Mouse (Mus musculus): Measurements from ENCODE around the gene Slc43a1. TPM values are rescaled to one million over a fixed set of nuclear protein-coding genes. Genes with fewer than 3 reads are reported as not detected.

Slc43a1 gene
- polyA plus RNA-seq, 1 experiment from 2014 or later = 1.6 TPM

GRCm38 (mm10) chr2:84840016-84840747, 1.5 kb downstream of the Slc43a1 start:
- Histone ChIP-seq H3K27me3 (ENCODE audit: control insufficient read depth, insufficient read depth, low read length) (peaks cover 46% of the 10 kb centered on the region), H3K4me2 (replicated peaks) (peak overlapping the region; percentile 93)
- under 1% methylated on average over 54 of the region's 54 CpGs for whole genome bisulfite sequencing

DNA sequence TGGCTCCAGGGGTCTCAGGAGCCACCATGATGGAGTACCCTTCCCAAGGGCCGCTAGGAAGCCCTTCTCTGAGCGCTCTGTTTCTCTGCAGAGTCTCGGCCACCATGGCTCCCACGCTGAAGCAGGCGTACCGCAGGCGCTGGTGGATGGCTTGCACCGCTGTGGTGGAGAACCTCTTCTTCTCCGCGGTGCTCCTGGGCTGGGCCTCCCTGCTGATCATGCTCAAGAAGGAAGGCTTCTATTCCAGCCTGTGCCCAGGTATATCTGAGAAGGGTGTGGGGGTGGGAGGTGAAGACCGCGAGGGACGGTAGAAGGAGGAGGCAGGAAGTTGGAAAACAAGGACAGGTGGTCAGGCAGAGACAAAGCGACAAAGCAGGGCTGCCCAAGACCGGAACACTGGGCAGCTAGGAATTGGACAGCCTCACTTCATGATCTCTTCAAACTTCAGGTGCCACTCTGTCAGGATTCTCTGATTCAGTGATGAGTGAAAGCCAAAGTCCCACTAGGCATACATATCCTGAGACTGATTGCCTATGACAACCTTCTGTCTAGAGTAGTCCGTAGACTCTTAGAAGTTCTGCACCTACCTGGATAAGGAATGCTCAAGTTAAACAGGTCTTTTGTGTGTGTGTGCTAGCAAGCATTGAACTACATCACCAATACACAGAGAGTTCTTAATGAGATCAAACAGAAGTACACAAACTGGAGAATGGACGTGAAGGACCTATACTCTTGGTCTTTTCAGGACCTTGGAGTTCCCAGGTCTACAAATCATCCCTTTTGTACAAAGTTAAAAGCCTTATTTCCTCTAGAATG, 2.3 kb downstream of the Slc43a1 start:
- Histone ChIP-seq H3K9me3 (ENCODE audit: control insufficient read depth, low read length) (no peaks in the 10 kb centered on the region), H3K9ac (peak overlapping the region; percentile 41), H3K27ac (no peak overlapping the region), H3K4me2 (replicated peaks) (peak overlapping the region; percentile 93), H3K4me3 (replicated peaks; ENCODE audit: low read length) (peak overlapping the region; percentile 44), H3K4me1 (replicated peaks; ENCODE audit: control insufficient read depth, insufficient read depth, low read length) (peaks cover 8% of the 10 kb centered on the region; the same call in 1 of the 2 replicates), H3K36me3 (replicated peaks; ENCODE audit: control insufficient read depth, insufficient read depth) (no peaks in the 10 kb centered on the region), H3K27me3 (ENCODE audit: control insufficient read depth, insufficient read depth, low read length) (peaks cover 46% of the 10 kb centered on the region)
- peak; percentile 15; the same call in 1 of the 2 replicates for ATAC-seq (ENCODE audit: low FRiP score)
- 10% methylated on average over 17 of the region's 17 CpGs for WGBS
- no peak for DNase-seq (ENCODE audit: low spot score)

More at GRCm38 (mm10) chr2:84840016-84840747, 1.5 kb downstream of the Slc43a1 start:
- Histone ChIP-seq H3K9me3 (ENCODE audit: control insufficient read depth, low read length) (no peaks in the 10 kb centered on the region), H3K4me1 (replicated peaks; ENCODE audit: control insufficient read depth, insufficient read depth, low read length) (peaks cover 8% of the 10 kb centered on the region; the same call in 1 of the 2 replicates), H3K36me3 (replicated peaks; ENCODE audit: control insufficient read depth, insufficient read depth) (no peaks in the 10 kb centered on the region), H3K9ac (peak overlapping the region; percentile 41), H3K4me3 (replicated peaks; ENCODE audit: low read length) (peak overlapping the region; percentile 44), H3K27ac (no peak overlapping the region)
- ATAC-seq (ENCODE audit: low FRiP score) = peak; percentile 80
- DNase-seq (ENCODE audit: low spot score) = peak; percentile 56

DNA sequence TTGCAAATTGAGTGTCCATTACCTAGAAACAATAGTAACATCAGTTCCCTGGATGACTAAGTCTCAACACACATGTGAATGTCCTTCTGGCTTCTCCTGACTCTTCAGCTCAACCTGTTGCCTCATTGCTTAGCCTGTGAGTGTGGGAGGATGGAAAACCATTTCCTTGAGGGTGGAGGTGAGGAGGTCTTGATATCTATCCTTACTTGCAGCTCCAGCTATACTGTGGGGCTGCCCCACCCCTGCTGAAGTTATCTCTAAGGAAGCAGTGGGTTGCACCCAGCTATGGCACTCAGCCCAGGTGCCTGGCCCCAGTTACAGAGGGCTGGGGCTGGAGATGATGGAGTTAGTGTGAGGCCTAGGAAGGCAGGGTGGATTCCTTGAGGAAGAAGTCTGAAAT, 3.3 kb downstream of the Slc43a1 start:
- no peak overlapping the region for H3K27ac ChIP-seq
- H3K36me3 ChIP-seq (replicated peaks; ENCODE audit: control insufficient read depth, insufficient read depth) = no peaks in the 10 kb centered on the region
- H3K27me3 ChIP-seq (ENCODE audit: control insufficient read depth, insufficient read depth, low read length) = peaks cover 46% of the 10 kb centered on the region
- ATAC-seq (ENCODE audit: low FRiP score) (no peak), DNase-seq (ENCODE audit: low spot score) (no peak)
- H3K9ac ChIP-seq = no peak overlapping the region
- no peak overlapping the region for H3K4me2 ChIP-seq (replicated peaks)
- no peaks in the 10 kb centered on the region for H3K9me3 ChIP-seq (ENCODE audit: control insufficient read depth, low read length)
- H3K4me3 ChIP-seq (replicated peaks; ENCODE audit: low read length) = no peak overlapping the region
- H3K4me1 ChIP-seq (replicated peaks; ENCODE audit: control insufficient read depth, insufficient read depth, low read length) = peaks cover 8% of the 10 kb centered on the region; the same call in 1 of the 2 replicates

- Histone ChIP-seq H3K4me1 (replicated peaks; ENCODE audit: control insufficient read depth, insufficient read depth, low read length) (peaks cover 8% of the 10 kb centered on the region; the same call in 1 of the 2 replicates), H3K27ac (no peak overlapping the region), H3K4me2 (replicated peaks) (no peak overlapping the region), H3K27me3 (ENCODE audit: control insufficient read depth, insufficient read depth, low read length) (peaks cover 30% of the 10 kb centered on the region), H3K9ac (no peak overlapping the region), H3K36me3 (replicated peaks; ENCODE audit: control insufficient read depth, insufficient read depth) (no peaks in the 10 kb centered on the region), H3K4me3 (replicated peaks; ENCODE audit: low read length) (no peak overlapping the region), H3K9me3 (ENCODE audit: control insufficient read depth, low read length) (no peaks in the 10 kb centered on the region)
- DNase-seq (ENCODE audit: low spot score) (no peak), ATAC-seq (ENCODE audit: low FRiP score) (no peak)
- 81% methylated on average over 6 of the region's 6 CpGs for WGBS
These were observed 5.0 kb downstream of the Slc43a1 start for GRCm38 (mm10) chr2:84843654-84844053.

DNA sequence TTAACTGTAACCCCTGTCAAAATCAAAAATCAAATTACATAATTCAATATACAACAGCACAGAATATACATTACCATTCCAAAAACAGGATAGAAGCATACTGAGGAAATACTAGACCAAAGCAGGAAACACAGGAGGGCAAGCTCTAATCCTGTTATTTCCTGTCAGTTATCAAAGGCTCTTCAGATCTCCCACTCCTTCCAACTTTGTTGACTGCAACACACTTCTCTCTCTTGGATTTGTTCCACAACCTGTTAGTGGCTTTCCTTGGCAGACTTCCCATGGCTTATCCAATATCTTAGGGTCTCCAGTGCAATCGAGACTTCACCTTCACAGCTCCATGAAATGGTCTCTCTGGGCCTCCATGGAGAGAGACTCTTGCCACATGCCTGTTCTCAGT, 6.6 kb downstream of the Slc43a1 start:
- no peak overlapping the region for H3K9ac ChIP-seq
- H3K4me3 ChIP-seq (replicated peaks; ENCODE audit: low read length) = no peak overlapping the region
- ATAC-seq (ENCODE audit: low FRiP score) = no peak
- no peak overlapping the region for H3K27ac ChIP-seq
- H3K36me3 ChIP-seq (replicated peaks; ENCODE audit: control insufficient read depth, insufficient read depth) = no peaks in the 10 kb centered on the region
- H3K4me2 ChIP-seq (replicated peaks) = no peak overlapping the region
- H3K9me3 ChIP-seq (ENCODE audit: control insufficient read depth, low read length) = no peaks in the 10 kb centered on the region
- no peak for DNase-seq (ENCODE audit: low spot score)
- H3K4me1 ChIP-seq (replicated peaks; ENCODE audit: control insufficient read depth, insufficient read depth, low read length) = no peaks in the 10 kb centered on the region; the same call in 1 of the 2 replicates
- peaks cover 16% of the 10 kb centered on the region for H3K27me3 ChIP-seq (ENCODE audit: control insufficient read depth, insufficient read depth, low read length)
- 71% methylated on average over 1 of the region's 1 CpGs for WGBS

GRCm38 (mm10) chr2:84850407-84851129, 11.9 kb downstream of the Slc43a1 start:
- no peak overlapping the region for H3K4me3 ChIP-seq (replicated peaks; ENCODE audit: low read length)

GRCm38 (mm10) chr2:84851130-84852040, 12.7 kb downstream of the Slc43a1 start:
- Histone ChIP-seq H3K27ac (no peak overlapping the region), H3K4me3 (replicated peaks; ENCODE audit: low read length) (no peak overlapping the region), H3K36me3 (replicated peaks; ENCODE audit: control insufficient read depth, insufficient read depth) (no peaks in the 10 kb centered on the region), H3K27me3 (ENCODE audit: control insufficient read depth, insufficient read depth, low read length) (no peaks in the 10 kb centered on the region), H3K4me1 (replicated peaks; ENCODE audit: control insufficient read depth, insufficient read depth, low read length) (0 out of 2 replicates have a peak, but pooled peaks cover 5% of the 10 kb centered on the region), H3K4me2 (replicated peaks) (peak overlapping the region; percentile 22; the same call in 1 of the 2 replicates), H3K9me3 (ENCODE audit: control insufficient read depth, low read length) (no peaks in the 10 kb centered on the region), H3K9ac (no peak overlapping the region)
- peak; percentile 44; the same call in 1 of the 2 replicates for ATAC-seq (ENCODE audit: low FRiP score)
- DNase-seq (ENCODE audit: low spot score) = no peak
- WGBS = 39% methylated on average over 23 of the region's 23 CpGs

More at GRCm38 (mm10) chr2:84850407-84851129, 11.9 kb downstream of the Slc43a1 start:
- Histone ChIP-seq H3K4me2 (replicated peaks) (no peak overlapping the region; the same call in 1 of the 2 replicates), H3K9me3 (ENCODE audit: control insufficient read depth, low read length) (no peaks in the 10 kb centered on the region), H3K36me3 (replicated peaks; ENCODE audit: control insufficient read depth, insufficient read depth) (no peaks in the 10 kb centered on the region), H3K9ac (no peak overlapping the region), H3K27me3 (ENCODE audit: control insufficient read depth, insufficient read depth, low read length) (no peaks in the 10 kb centered on the region), H3K27ac (no peak overlapping the region), H3K4me1 (replicated peaks; ENCODE audit: control insufficient read depth, insufficient read depth, low read length) (0 out of 2 replicates have a peak, but pooled peaks cover 5% of the 10 kb centered on the region)
- ATAC-seq (ENCODE audit: low FRiP score) = no peak
- 70% methylated on average over 7 of the region's 7 CpGs for WGBS
- DNase-seq (ENCODE audit: low spot score) = no peak

DNA sequence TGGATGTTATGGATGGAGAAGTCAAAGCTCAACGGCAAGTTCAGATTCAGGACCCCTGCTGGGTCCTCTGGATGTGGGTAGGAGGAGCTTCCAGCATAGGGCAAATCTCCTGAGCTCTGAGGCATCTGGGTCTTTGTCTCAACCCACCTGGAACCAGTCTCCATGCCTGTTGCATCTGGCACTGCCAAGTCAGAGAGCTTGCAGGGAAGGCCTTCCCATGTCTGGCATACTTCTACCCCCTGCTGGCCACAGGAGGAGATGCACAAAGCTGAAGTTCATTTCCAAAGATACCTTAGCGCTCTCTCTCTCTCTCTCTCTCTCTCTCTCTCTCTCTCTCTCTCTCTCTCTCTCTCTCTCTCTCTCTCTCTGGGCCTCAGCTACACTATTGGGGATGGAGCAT, 17.1 kb downstream of the Slc43a1 start:
- no peak overlapping the region for H3K4me2 ChIP-seq (replicated peaks)
- H3K27me3 ChIP-seq (ENCODE audit: control insufficient read depth, insufficient read depth, low read length) = no peaks in the 10 kb centered on the region
- peak; percentile 41; the same call in 1 of the 2 replicates for ATAC-seq (ENCODE audit: low FRiP score)
- no peak overlapping the region for H3K4me3 ChIP-seq (replicated peaks; ENCODE audit: low read length)
- H3K9ac ChIP-seq = no peak overlapping the region
- H3K27ac ChIP-seq = no peak overlapping the region
- 52% methylated on average over 2 of the region's 2 CpGs for WGBS
- H3K4me1 ChIP-seq (replicated peaks; ENCODE audit: control insufficient read depth, insufficient read depth, low read length) = 0 out of 2 replicates have a peak, but pooled peaks cover 5% of the 10 kb centered on the region
- H3K9me3 ChIP-seq (ENCODE audit: control insufficient read depth, low read length) = no peaks in the 10 kb centered on the region
- DNase-seq (ENCODE audit: low spot score) = peak; percentile 59
- H3K36me3 ChIP-seq (replicated peaks; ENCODE audit: control insufficient read depth, insufficient read depth) = no peaks in the 10 kb centered on the region
